Mouse (Mus musculus) hindbrain, embryonic 16.5 days (tissue): Measurements from ENCODE around the gene Zfp169. TPM values are rescaled to one million over a fixed set of nuclear protein-coding genes. Genes with fewer than 3 reads are reported as not detected.
A peak's percentile ranks its signal among the peaks of the same experiment; 100 is the strongest.

Source experiments
- ATAC-seq: fragments of 200-750 bp; cut with Nextera tagmentation; 2 replicates; pipeline ENCODE4 v1.8.0; 2017; ENCODE audit warnings: moderate TSS enrichment, moderate library complexity
- H3K27ac ChIP-seq: fragments of 300-500 bp; sonication (generic); 2 replicates; pipeline ENCODE4 v1.5.1; 2014; ENCODE audit warnings: low read depth, mild to moderate bottlenecking, control low read depth, low read length, moderate library complexity
- H3K27me3 ChIP-seq: fragments of 300-500 bp; sonication (generic); replicated peaks from 2 replicates; pipeline ENCODE4 v1.6.1; 2014; ENCODE audit warnings: low read length; ENCODE audit not compliant: control insufficient read depth, insufficient read depth
- H3K36me3 ChIP-seq: fragments of 300-500 bp; sonication (generic); 2 replicates; pipeline ENCODE4 v1.6.1; 2014; ENCODE audit warnings: mild to moderate bottlenecking, low read length, moderate library complexity, mixed read lengths; ENCODE audit not compliant: control insufficient read depth, insufficient read depth
- H3K4me1 ChIP-seq: fragments of 300-500 bp; sonication (generic); 2 replicates; pipeline ENCODE4 v1.6.1; 2014; ENCODE audit warnings: low read depth, low read length; ENCODE audit not compliant: control insufficient read depth, insufficient read depth
- H3K4me2 ChIP-seq: fragments of 300-500 bp; sonication (generic); 2 replicates; pipeline ENCODE4 v1.6.1; 2014; ENCODE audit warnings: mild to moderate bottlenecking, low read length, control low read depth, moderate library complexity
- H3K4me3 ChIP-seq: fragments of 300-500 bp; sonication (generic); 2 replicates; pipeline ENCODE4 v1.5.1; 2014; ENCODE audit warnings: mild to moderate bottlenecking, low read length, control low read depth, moderate library complexity
- H3K9ac ChIP-seq: fragments of 300-500 bp; sonication (generic); 2 replicates; pipeline ENCODE4 v1.6.1; 2014; ENCODE audit warnings: low read depth, mild to moderate bottlenecking, control low read depth, low read length, moderate library complexity
- H3K9me3 ChIP-seq: fragments of 300-500 bp; sonication (generic); 2 replicates; pipeline ENCODE4 v1.6.1; 2014; ENCODE audit warnings: mild to moderate bottlenecking, low read length, moderate library complexity; ENCODE audit not compliant: control insufficient read depth
- WGBS: fragments of 180-500 bp; shearing (Covaris S2); extraction: QIAGEN DNeasy Blood & Tissue Kit; methylation state at CpG from one replicate; pipeline ENCODE4 v1.1.7; 2014; 5-methylcytosine and 5-hydroxymethylcytosine counted together
- polyA plus RNA-seq: library from polyadenylated mRNA; unstranded; fragments of >200 nt; fragmentation: Nextera tagmentation; extraction: Ambion mirVana; gene quantifications from 2 replicates; pipeline ENCODE4 v1.2.1, GENCODE M21; 2015

Gene Zfp169
- polyA plus RNA-seq, 1 experiment from 2014 or later: 5.7 TPM

- ATAC-seq: no peak
- Histone ChIP-seq H3K4me2 (no peak overlapping the region), H3K27ac (no peak overlapping the region), H3K9me3 (0 out of 2 replicates have a peak, but pooled peaks cover under 1% of the 10 kb centered on the region), H3K27me3 (no peaks in the 10 kb centered on the region), H3K9ac (no peak overlapping the region), H3K4me3 (no peak overlapping the region), H3K36me3 (peaks cover 41% of the 10 kb centered on the region), H3K4me1 (no peaks in the 10 kb centered on the region)
- WGBS: 91% methylated on average over 35 of the region's 35 CpGs
Observed at GRCm38 (mm10) chr13:48490396-48491182, 22.7 kb downstream of the Zfp169 start.

DNA sequence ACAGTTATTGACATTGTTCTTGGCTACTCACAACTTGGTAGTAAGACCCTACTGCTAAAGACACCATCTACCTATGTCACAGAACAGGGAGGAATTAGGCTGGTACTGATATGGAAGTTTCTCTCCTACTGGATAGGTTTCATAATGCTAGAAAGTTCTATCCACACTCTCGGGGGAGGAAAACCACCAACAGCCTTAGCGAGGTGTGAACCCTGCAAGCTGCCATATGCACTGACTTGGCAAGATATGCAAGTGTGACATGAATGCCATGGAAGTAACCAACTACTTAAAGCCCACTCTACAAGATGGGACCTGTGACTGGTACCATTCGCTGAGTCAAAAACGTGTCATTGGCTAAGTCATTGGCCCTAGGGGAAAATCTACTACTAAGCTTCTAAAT lies 29.6 kb downstream of the Zfp169 start:
- no peak overlapping the region for H3K4me2 ChIP-seq
- ATAC-seq: no peak
- H3K4me3 ChIP-seq: no peak overlapping the region
- H3K9me3 ChIP-seq: no peaks in the 10 kb centered on the region
- H3K27me3 ChIP-seq: no peaks in the 10 kb centered on the region
- peaks cover 6% of the 10 kb centered on the region; the same call in 1 of the 2 replicates for H3K36me3 ChIP-seq
- no peak overlapping the region for H3K9ac ChIP-seq
- no peaks in the 10 kb centered on the region for H3K4me1 ChIP-seq
- 92% methylated on average over 4 of the region's 4 CpGs for WGBS
- no peak overlapping the region for H3K27ac ChIP-seq

GRCm38 (mm10) chr13:48468656-48469180 lies 44.5 kb downstream of the Zfp169 start:
- Histone ChIP-seq H3K36me3 (no peaks in the 10 kb centered on the region), H3K4me1 (peaks cover 12% of the 10 kb centered on the region), H3K4me2 (no peak overlapping the region), H3K9ac (no peak overlapping the region), H3K4me3 (no peak overlapping the region), H3K9me3 (no peaks in the 10 kb centered on the region), H3K27me3 (no peaks in the 10 kb centered on the region), H3K27ac (no peak overlapping the region)
- no peak for ATAC-seq
- WGBS: 65% methylated on average over 15 of the region's 15 CpGs

DNA sequence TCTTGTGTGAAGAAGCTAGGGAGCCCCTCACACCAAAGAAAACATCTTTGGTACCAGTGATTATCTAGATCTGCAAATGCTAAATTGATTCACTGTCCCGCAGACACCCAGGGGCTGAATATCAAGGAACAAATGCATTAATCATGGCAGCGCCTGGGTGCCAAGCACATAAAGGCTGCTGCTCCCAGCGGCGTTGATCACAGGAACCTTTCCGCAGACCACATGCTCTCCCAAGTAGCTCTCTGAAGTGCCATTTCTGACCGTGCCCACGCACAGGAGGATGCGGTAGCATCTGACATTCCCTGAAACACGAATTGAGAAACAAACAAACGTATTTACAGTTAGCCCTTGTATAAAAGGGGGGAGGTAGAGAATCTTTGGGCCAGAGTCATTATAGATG lies 47.1 kb downstream of the Zfp169 start:
- Histone ChIP-seq H3K4me1 (peaks cover 12% of the 10 kb centered on the region), H3K9me3 (no peaks in the 10 kb centered on the region), H3K36me3 (no peaks in the 10 kb centered on the region), H3K4me2 (peak overlapping the region; percentile 2; the same call in 1 of the 2 replicates), H3K9ac (peak overlapping the region; percentile 33; the same call in 1 of the 2 replicates), H3K27me3 (no peaks in the 10 kb centered on the region), H3K27ac (no peak overlapping the region), H3K4me3 (no peak overlapping the region)
- WGBS: 26% methylated on average over 10 of the region's 10 CpGs
- ATAC-seq: no peak

GRCm38 (mm10) chr13:48464170-48464569 lies 49.1 kb downstream of the Zfp169 start:
- H3K9ac ChIP-seq: no peak overlapping the region
- H3K4me1 ChIP-seq: peaks cover 12% of the 10 kb centered on the region
- H3K9me3 ChIP-seq: no peaks in the 10 kb centered on the region
- no peaks in the 10 kb centered on the region for H3K27me3 ChIP-seq
- H3K27ac ChIP-seq: no peak overlapping the region
- no peaks in the 10 kb centered on the region for H3K36me3 ChIP-seq
- no peak overlapping the region for H3K4me3 ChIP-seq
- peak; percentile 70 for ATAC-seq
- WGBS: 8% methylated on average over 4 of the region's 4 CpGs
- no peak overlapping the region for H3K4me2 ChIP-seq

DNA sequence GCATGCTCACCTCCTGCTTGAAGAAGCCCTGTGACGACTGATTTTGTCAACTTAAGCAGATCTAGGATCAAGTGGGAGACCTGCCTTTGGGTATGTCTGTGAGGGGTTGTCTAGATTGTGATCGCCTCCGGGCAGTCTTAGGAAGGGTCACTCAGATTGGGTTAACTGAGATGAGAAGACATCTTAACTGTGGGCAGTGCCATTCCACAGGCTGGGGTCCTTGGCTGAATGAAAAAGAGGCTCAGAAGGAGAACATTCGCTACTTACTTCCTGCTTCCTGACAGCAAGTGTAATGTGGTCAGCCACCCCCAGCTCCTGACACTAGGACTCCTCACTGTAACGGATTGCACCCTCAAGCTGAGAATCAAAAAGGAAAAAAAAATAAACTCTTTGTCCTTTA lies 54.0 kb downstream of the Zfp169 start:
- WGBS: 92% methylated on average over 5 of the region's 5 CpGs
- no peak overlapping the region for H3K4me3 ChIP-seq
- no peaks in the 10 kb centered on the region for H3K9me3 ChIP-seq
- H3K4me2 ChIP-seq: no peak overlapping the region
- ATAC-seq: no peak
- H3K4me1 ChIP-seq: no peaks in the 10 kb centered on the region
- H3K27ac ChIP-seq: no peak overlapping the region
- H3K9ac ChIP-seq: no peak overlapping the region
- no peaks in the 10 kb centered on the region for H3K27me3 ChIP-seq
- no peaks in the 10 kb centered on the region for H3K36me3 ChIP-seq

- H3K27ac ChIP-seq: no peak overlapping the region
- 54% methylated on average over 4 of the region's 4 CpGs for WGBS
Observed at GRCm38 (mm10) chr13:48448119-48448518, 65.1 kb downstream of the Zfp169 start.

GRCm38 (mm10) chr13:48443996-48444395 lies 69.3 kb downstream of the Zfp169 start:
- no peak overlapping the region for H3K4me2 ChIP-seq
- H3K27me3 ChIP-seq: no peaks in the 10 kb centered on the region
- H3K4me1 ChIP-seq: no peaks in the 10 kb centered on the region
- H3K36me3 ChIP-seq: no peaks in the 10 kb centered on the region
- no peak overlapping the region for H3K27ac ChIP-seq
- ATAC-seq: no peak
- H3K4me3 ChIP-seq: no peak overlapping the region
- no peaks in the 10 kb centered on the region for H3K9me3 ChIP-seq
- WGBS: 34% methylated on average over 8 of the region's 8 CpGs
- H3K9ac ChIP-seq: no peak overlapping the region

More at GRCm38 (mm10) chr13:48448119-48448518, 65.1 kb downstream of the Zfp169 start:
- no peak for ATAC-seq
- Histone ChIP-seq H3K36me3 (no peaks in the 10 kb centered on the region), H3K9ac (no peak overlapping the region), H3K4me2 (no peak overlapping the region), H3K4me3 (no peak overlapping the region), H3K9me3 (no peaks in the 10 kb centered on the region), H3K4me1 (no peaks in the 10 kb centered on the region), H3K27me3 (no peaks in the 10 kb centered on the region)

DNA sequence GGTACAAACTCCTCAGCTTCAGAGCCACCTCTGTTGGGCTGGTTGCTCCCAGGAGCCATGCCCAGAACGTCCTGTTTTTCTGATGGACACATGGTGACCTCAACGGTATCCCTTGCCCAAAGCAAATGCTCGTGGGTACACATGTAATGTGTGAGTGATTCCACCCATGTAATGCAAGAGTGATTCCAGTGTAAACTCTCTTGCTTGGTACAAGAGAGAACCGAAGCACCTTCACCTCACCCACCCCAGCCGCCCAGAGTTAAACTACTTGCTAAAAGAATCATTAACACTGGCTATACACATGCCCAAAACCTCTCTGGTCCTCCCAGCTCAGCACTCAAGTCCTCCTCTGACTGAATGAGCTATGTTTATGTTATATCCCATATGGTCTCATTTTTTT lies 74.9 kb downstream of the Zfp169 start:
- H3K9ac ChIP-seq: no peak overlapping the region
- no peaks in the 10 kb centered on the region for H3K27me3 ChIP-seq
- H3K4me3 ChIP-seq: no peak overlapping the region
- no peak for ATAC-seq
- H3K36me3 ChIP-seq: no peaks in the 10 kb centered on the region
- WGBS: 83% methylated on average over 5 of the region's 5 CpGs
- no peak overlapping the region for H3K4me2 ChIP-seq
- no peaks in the 10 kb centered on the region for H3K4me1 ChIP-seq
- no peak overlapping the region for H3K27ac ChIP-seq
- H3K9me3 ChIP-seq: no peaks in the 10 kb centered on the region
